Mouse (Mus musculus) bone marrow, adult 2 months (tissue): ENCODE data around the gene Gpc6. TPM values are rescaled to one million over a fixed set of nuclear protein-coding genes. Genes with fewer than 3 reads are reported as not detected.

Source experiments
- H3K27ac ChIP-seq: fragments of 200-500 bp; 2 replicates; pipeline ENCODE4 v1.5.1; 2012; ENCODE audit warnings: low read depth, mild to moderate bottlenecking, control low read depth, inconsistent platforms, low read length; ENCODE audit not compliant: control insufficient read depth, poor library complexity, insufficient read depth
- H3K4me1 ChIP-seq: fragments of 200-500 bp; 2 replicates; pipeline ENCODE4 v1.6.1; 2011; ENCODE audit warnings: low read length; ENCODE audit not compliant: control insufficient read depth, insufficient read depth
- H3K4me3 ChIP-seq: fragments of 200-500 bp; replicated peaks from 2 replicates; pipeline ENCODE3; 2011; ENCODE audit warnings: mild to moderate bottlenecking, low read depth, low read length, control low read depth; ENCODE audit not compliant: control insufficient read depth
- CTCF ChIP-seq: fragments of 200-500 bp; IDR thresholded peaks from 2 replicates; pipeline ENCODE4 v1.5.1; 2011; ENCODE audit warnings: low read length, control low read depth; ENCODE audit not compliant: control insufficient read depth, insufficient read depth
- POLR2A ChIP-seq: fragments of 200-500 bp; IDR thresholded peaks from 2 replicates; pipeline ENCODE4 v1.6.1; 2011; ENCODE audit warnings: low read depth, mild to moderate bottlenecking, control low read depth, low read length, borderline replicate concordance; ENCODE audit not compliant: control insufficient read depth
- WGBS: fragments of 180-500 bp; shearing (Covaris S2); methylation state at CpG from one replicate; pipeline ENCODE4 v1.1.7; 2018; 5-methylcytosine and 5-hydroxymethylcytosine counted together
- polyA plus RNA-seq: library from polyadenylated mRNA; stranded (reverse); fragments of >200 nt; gene quantifications from 2 replicates; pipeline ENCODE4 v1.2.4, GENCODE M21; 2011; ENCODE audit warnings: low replicate concordance; ENCODE audit not compliant: missing spikeins, insufficient read depth, insufficient read length

Gene Gpc6
- polyA plus RNA-seq, 1 experiment: 2.2 TPM

DNA sequence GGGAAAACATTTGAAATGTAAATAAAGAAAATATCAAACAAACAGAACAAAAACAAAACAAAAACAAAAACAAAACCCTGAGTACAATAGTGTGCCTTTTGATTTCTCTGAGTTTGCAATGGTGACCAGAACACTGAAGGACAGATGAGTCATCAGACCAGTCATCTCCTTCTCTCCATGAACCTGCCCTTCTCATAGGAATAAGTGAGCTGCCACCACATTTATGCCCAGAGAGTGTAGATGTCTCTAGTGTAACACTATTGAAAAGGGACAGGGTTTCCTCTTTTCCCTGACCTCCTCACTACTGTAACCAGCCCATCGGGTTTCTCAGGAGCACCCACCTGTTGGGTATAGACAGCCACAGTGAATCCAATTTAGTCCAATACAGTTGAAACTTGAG, 14.4 kb downstream of the Gpc6 start:
- TF ChIP-seq POLR2A: no peak
- TF ChIP-seq CTCF: no peak
- Histone ChIP-seq H3K27ac (no peak overlapping the region), H3K4me1 (no peaks in the 10 kb centered on the region), H3K4me3 (no peak overlapping the region)
- WGBS: 78% methylated on average over 1 of the region's 1 CpGs

DNA sequence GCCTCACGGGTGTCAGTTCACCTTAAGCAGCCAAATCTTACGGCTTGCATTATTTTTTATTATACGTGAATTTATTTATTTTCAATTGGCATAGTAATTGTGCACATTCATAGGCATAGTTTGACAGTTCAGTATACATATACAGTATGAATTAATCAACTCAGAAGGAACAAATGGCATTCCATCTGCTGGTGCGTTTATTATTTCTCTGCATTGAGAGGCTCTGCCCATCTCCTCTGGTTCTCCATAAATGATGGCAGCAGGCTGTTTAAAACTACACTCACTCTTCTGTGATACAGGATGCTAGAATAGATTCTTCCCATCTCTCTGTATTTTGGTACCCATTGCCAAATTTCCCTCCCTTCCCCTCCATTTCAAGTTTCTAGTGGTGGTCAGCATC, 16.7 kb downstream of the Gpc6 start:
- WGBS: 87% methylated on average over 4 of the region's 4 CpGs
- no peak overlapping the region for H3K4me3 ChIP-seq
- H3K4me1 ChIP-seq: no peaks in the 10 kb centered on the region
- no peak for TF ChIP-seq CTCF
- TF ChIP-seq POLR2A: no peak
- no peak overlapping the region for H3K27ac ChIP-seq

DNA sequence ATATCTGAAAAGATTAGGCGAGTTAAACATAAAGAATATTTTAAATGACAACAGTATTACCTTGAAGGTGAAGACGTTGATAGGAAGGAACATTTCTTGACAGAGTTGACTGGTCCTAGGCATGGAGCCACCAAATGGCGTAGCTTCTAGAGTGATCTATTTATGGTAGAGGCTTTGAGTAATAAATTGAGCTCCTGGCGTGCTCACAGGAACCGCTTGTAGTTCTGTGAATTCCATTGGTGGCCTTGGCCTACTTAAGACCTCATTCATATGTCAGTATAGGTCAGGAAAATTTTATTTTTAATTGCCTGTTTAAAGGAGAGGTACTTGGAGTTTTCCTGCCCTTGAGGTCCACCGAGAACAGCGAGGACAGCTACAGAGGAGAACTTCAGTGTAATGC, 18.6 kb downstream of the Gpc6 start:
- Histone ChIP-seq H3K27ac (no peak overlapping the region), H3K4me1 (no peaks in the 10 kb centered on the region), H3K4me3 (no peak overlapping the region)
- 78% methylated on average over 7 of the region's 7 CpGs for WGBS
- TF ChIP-seq CTCF (no peak), POLR2A (no peak)

DNA sequence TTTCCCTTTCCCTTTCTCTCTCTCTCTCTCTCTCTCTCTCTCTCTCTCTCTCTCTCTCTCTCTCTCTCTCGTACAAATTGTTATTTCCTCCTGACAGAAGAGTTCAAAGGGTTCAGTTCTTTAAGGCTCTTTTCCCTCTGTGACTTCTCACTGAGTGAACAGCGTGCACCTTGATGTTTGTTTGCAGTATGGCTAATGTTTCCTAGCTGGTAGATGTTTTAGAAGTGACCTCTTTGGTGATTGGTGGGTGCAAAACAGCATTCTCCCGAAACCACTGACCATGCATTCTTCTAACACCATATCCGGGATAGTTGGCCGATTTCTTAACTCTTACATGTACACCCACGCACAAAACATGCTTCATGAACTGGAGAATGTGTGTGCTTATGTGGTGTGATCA, 20.9 kb downstream of the Gpc6 start:
- H3K4me3 ChIP-seq: no peak overlapping the region
- no peak overlapping the region for H3K27ac ChIP-seq
- TF ChIP-seq POLR2A (no peak), CTCF (no peak)
- 64% methylated on average over 6 of the region's 6 CpGs for WGBS
- H3K4me1 ChIP-seq: no peaks in the 10 kb centered on the region

DNA sequence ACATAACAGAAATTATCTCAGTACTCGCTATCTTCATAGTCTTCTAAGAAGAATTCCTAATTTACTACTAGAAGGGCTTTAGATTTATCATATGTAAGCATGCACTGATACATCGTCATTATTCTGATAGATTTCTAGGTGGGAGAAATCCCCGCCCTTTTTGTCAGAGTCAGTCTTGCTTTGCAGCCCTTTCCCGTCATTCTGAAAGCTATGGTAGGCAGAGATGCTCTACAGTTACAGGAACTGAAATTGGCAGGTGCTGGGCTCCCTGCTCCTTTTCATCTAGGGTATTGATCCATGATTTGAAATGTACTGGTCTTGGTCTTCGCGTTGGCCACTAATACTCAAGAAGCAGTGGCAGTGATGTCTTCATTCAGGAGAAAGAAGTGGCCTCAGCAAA, 22.3 kb downstream of the Gpc6 start:
- TF ChIP-seq CTCF (no peak), POLR2A (no peak)
- H3K27ac ChIP-seq: no peak overlapping the region; the same call in 1 of the 2 replicates

DNA sequence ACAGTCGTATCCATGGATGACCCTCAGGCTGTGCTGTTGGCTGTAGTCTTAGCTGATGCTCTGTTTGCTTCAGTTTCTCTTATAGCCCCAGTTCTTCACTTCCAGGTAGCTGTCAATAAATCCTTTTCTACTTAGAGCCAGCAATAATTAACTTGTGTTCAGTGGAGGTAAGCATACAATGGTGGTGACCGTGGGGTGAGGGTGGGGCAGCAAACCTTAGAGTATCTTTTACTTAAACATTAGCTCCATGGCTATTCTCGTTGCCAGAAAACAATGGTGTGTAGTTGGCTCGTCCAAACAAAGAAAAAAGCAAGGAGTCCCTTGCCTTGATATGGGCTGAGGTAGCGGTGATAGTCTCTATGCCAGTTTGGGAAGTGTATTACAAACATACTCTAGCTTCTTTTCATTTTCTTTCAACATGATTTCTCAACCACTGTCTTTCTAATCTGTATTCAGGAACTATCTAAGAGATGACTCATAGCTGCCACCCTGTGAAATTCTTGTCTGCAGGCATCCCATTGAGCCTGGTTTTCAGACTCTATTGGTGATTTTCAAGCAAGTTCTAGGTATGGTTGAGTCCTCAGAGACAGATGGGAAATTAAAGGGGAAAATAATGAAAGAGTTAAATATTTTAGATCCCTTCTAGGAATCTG, 22.9 kb downstream of the Gpc6 start:
- 72% methylated on average over 5 of the region's 5 CpGs for WGBS
- no peaks in the 10 kb centered on the region for H3K4me1 ChIP-seq
- TF ChIP-seq CTCF: no peak
- no peak for TF ChIP-seq POLR2A
- H3K4me3 ChIP-seq: no peak overlapping the region
- H3K27ac ChIP-seq: no peak overlapping the region; the same call in 1 of the 2 replicates

More for the DNA sequence above, 22.3 kb downstream of the Gpc6 start:
- H3K4me1 ChIP-seq: no peaks in the 10 kb centered on the region
- 77% methylated on average over 6 of the region's 6 CpGs for WGBS
- no peak overlapping the region for H3K4me3 ChIP-seq

DNA sequence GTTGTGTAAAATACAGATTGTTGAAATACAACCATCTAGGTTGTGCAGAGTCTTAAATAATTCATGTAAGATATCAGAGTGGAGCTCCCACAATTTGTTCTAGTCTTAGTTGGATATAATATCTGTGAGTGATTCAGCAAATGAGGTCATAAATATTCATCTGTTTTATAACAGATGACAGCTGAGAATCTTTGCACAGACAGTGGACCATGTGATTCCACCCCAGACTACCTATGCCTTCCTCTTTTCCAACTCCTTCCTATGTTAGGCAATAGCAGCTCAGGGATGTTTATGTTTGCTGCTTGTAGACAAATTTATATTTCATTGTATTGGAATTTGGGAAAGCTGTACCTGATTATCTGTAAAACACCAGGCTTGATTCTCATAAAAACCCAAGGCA, 32.0 kb downstream of the Gpc6 start:
- Histone ChIP-seq H3K4me1 (no peaks in the 10 kb centered on the region), H3K4me3 (no peak overlapping the region), H3K27ac (no peak overlapping the region)
- TF ChIP-seq POLR2A (no peak), CTCF (no peak)

DNA sequence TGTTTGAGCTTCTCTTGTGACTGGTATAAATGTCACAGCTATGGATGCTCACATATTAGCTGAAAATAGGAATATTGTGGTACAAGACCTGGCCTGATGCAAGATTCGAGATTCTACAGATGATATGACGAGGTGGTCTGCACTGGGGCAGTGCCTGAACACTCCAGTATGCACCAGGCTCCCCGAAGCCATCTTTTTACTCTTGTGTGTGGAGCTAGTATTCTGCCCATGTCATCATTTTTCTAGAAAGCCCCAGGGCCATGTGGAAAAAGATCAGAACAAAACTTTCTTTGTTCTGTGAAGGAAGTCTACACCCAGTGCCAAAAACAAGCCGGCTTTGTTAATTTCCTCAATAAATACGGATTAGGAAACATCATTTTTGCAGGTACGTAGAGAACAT, 39.7 kb downstream of the Gpc6 start:
- Histone ChIP-seq H3K4me1 (no peaks in the 10 kb centered on the region), H3K4me3 (no peak overlapping the region), H3K27ac (no peak overlapping the region)
- 79% methylated on average over 6 of the region's 6 CpGs for WGBS
- no peak for TF ChIP-seq CTCF
- TF ChIP-seq POLR2A: no peak

DNA sequence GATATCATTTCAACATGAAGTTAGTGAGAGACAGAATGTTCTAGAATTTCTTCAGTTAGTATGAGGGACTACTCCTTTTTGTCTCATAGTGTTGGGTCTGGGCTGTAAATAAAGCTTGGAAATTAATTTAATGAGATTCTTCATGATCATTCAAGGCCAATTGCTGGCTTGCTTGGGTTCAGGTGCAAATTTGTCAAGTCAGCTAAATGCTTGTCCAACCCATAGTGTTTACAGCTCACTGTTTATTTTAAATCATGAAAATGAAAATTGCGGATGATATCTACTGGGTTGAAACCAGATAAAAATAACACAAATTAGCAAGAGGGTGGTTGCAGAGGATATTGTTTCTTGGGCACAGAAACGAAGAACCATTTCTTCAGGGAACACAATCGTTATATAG, 49.6 kb downstream of the Gpc6 start:
- no peak overlapping the region for H3K27ac ChIP-seq
- 80% methylated on average over 3 of the region's 3 CpGs for WGBS
- no peak for TF ChIP-seq POLR2A
- no peak for TF ChIP-seq CTCF
- no peaks in the 10 kb centered on the region for H3K4me1 ChIP-seq
- H3K4me3 ChIP-seq: no peak overlapping the region
